Mouse (Mus musculus) MEL (cell line): ENCODE measurements at regions not wholly inside any gene's neighbourhood (a gene's known extent, or its start where the extent isn't known, plus 50 kb on each side); places are given as distances from the start of the nearest gene placed in this dataset.

Experiments
- DNase-seq: peaks from one replicate; pipeline ENCODE4 v3.0.0; 2011; ENCODE audit warnings: low read depth, low spot score
- H3K27ac ChIP-seq: 2 replicates; pipeline ENCODE4 v1.5.1; 2012; ENCODE audit warnings: low read depth, mild to moderate bottlenecking, control low read depth, low read length, moderate library complexity; ENCODE audit not compliant: control insufficient read depth
- H3K27me3 ChIP-seq, 2 experiments: fragments of 150-350 bp in 1 of 2; sonication (generic) in 1 of 2; 2 replicates each; pipeline ENCODE4 v1.6.1; 2012; ENCODE audit warnings: low read length in 2 of 2, mild to moderate bottlenecking in 2 of 2, improper control_type of control experiment in 1 of 2, moderate library complexity in 1 of 2; ENCODE audit not compliant: insufficient read depth in 2 of 2, control insufficient read depth in 1 of 2
- H3K36me3 ChIP-seq, 2 experiments: 2 replicates each; pipeline ENCODE4 v1.6.1; 2012 to 2014; ENCODE audit warnings: low read length in 2 of 2, improper control_type of control experiment in 1 of 2, inconsistent platforms in 1 of 2, mild to moderate bottlenecking in 1 of 2; ENCODE audit not compliant: insufficient read depth in 2 of 2, control insufficient read depth in 1 of 2
- H3K4me1 ChIP-seq, 2 experiments: fragments of 150-350 bp in 1 of 2; sonication (generic) in 1 of 2; 2 replicates each; pipeline ENCODE4 v1.6.1; 2012; ENCODE audit warnings: low read length in 2 of 2, improper control_type of control experiment in 1 of 2, mild to moderate bottlenecking in 1 of 2; ENCODE audit not compliant: insufficient read depth in 2 of 2, control insufficient read depth in 1 of 2
- H3K4me3 ChIP-seq, 2 experiments: fragments of 150-350 bp in 1 of 2; sonication (generic) in 1 of 2; 2 replicates each; pipeline ENCODE4 v1.5.1; 2012; ENCODE audit warnings: low read depth in 2 of 2, low read length in 2 of 2, mild to moderate bottlenecking in 2 of 2, moderate library complexity in 2 of 2, control low read depth in 1 of 2, improper control_type of control experiment in 1 of 2; ENCODE audit not compliant: control insufficient read depth in 1 of 2, insufficient read depth in 1 of 2
- H3K79me2 ChIP-seq: 2 replicates; pipeline ENCODE4 v1.6.1; 2012; ENCODE audit warnings: mild to moderate bottlenecking, low read length, moderate library complexity; ENCODE audit not compliant: control insufficient read depth, poor library complexity, insufficient read depth
- H3K9ac ChIP-seq: 2 replicates; pipeline ENCODE4 v1.6.1; 2012; ENCODE audit warnings: low read depth, mild to moderate bottlenecking, control low read depth, low read length, moderate library complexity; ENCODE audit not compliant: control insufficient read depth, poor library complexity, severe bottlenecking
- H3K9me3 ChIP-seq: fragments of 150-350 bp; sonication (generic); replicated peaks from 2 replicates; pipeline ENCODE4 v1.6.1; 2012; ENCODE audit warnings: mild to moderate bottlenecking, low read length, improper control_type of control experiment, moderate library complexity; ENCODE audit not compliant: insufficient read depth
- BHLHE40 ChIP-seq: IDR thresholded peaks from 2 replicates; pipeline ENCODE4 v1.6.1; 2012; ENCODE audit warnings: low read depth, mild to moderate bottlenecking, inconsistent platforms, low read length, improper control_type of control experiment, borderline replicate concordance
- CHD2 ChIP-seq: IDR thresholded peaks from 2 replicates; pipeline ENCODE4 v1.6.1; 2011; ENCODE audit warnings: low read length, improper control_type of control experiment
- EP300 ChIP-seq, 2 experiments: IDR thresholded peaks; 2 replicates each; pipeline ENCODE4 v1.6.1; 2011; ENCODE audit warnings: improper control_type of control experiment in 2 of 2, low read length in 2 of 2, low read depth in 1 of 2, mild to moderate bottlenecking in 1 of 2
- ETS1 ChIP-seq: IDR thresholded peaks from 2 replicates; pipeline ENCODE4 v1.6.1; 2012; ENCODE audit warnings: low read depth, mild to moderate bottlenecking, inconsistent platforms, low read length, improper control_type of control experiment, moderate library complexity
- GATA1 ChIP-seq: IDR thresholded peaks from 2 replicates; pipeline ENCODE4 v1.6.1; 2011; ENCODE audit warnings: low read depth, low read length, improper control_type of control experiment
- HCFC1 ChIP-seq: IDR thresholded peaks from 2 replicates; pipeline ENCODE4 v1.6.1; 2012; ENCODE audit warnings: low read depth, mild to moderate bottlenecking, inconsistent platforms, low read length, improper control_type of control experiment, moderate library complexity
- KAT2A ChIP-seq: conservative IDR thresholded peaks from 2 replicates; pipeline ENCODE4 v1.6.1; 2012; ENCODE audit warnings: low read depth, low read length, improper control_type of control experiment, inconsistent platforms
- MAX ChIP-seq: IDR thresholded peaks from 2 replicates; pipeline ENCODE4 v1.6.1; 2011; ENCODE audit warnings: low read length, improper control_type of control experiment
- MEF2A ChIP-seq: IDR thresholded peaks from 2 replicates; pipeline ENCODE4 v1.6.1; 2014; ENCODE audit warnings: low read depth, mild to moderate bottlenecking, inconsistent platforms, low read length, improper control_type of control experiment; ENCODE audit not compliant: poor library complexity, insufficient replicate concordance, severe bottlenecking; ENCODE audit errors: extremely low read depth
- MXI1 ChIP-seq: IDR thresholded peaks from 2 replicates; pipeline ENCODE4 v1.6.1; 2011; ENCODE audit warnings: mild to moderate bottlenecking, low read depth, low read length, improper control_type of control experiment
- NELFE ChIP-seq: IDR thresholded peaks from 2 replicates; pipeline ENCODE4 v1.6.1; 2011; ENCODE audit warnings: low read depth, low read length, improper control_type of control experiment
- POLR2A ChIP-seq, 2 experiments: IDR thresholded peaks; 2 replicates each; pipeline ENCODE4 v1.6.1; 2011 to 2012; ENCODE audit warnings: low read length in 2 of 2, mild to moderate bottlenecking in 2 of 2, control low read depth in 1 of 2, improper control_type of control experiment in 1 of 2, low read depth in 1 of 2, moderate library complexity in 1 of 2; ENCODE audit not compliant: control insufficient read depth in 1 of 2, insufficient read depth in 1 of 2, poor library complexity in 1 of 2
- POLR2AphosphoS2 ChIP-seq: IDR thresholded peaks from 2 replicates; pipeline ENCODE4 v1.6.1; 2011; ENCODE audit warnings: low read length, improper control_type of control experiment
- POLR2AphosphoS5 ChIP-seq: IDR thresholded peaks from 2 replicates; pipeline ENCODE4 v1.6.1; 2012; ENCODE audit warnings: low read depth, borderline replicate concordance, mild to moderate bottlenecking, inconsistent platforms, low read length, moderate library complexity, mixed read lengths
- RCOR1 ChIP-seq: IDR thresholded peaks from 2 replicates; pipeline ENCODE4 v1.6.1; 2012; ENCODE audit warnings: low read depth, mild to moderate bottlenecking, inconsistent platforms, low read length, improper control_type of control experiment
- SIN3A ChIP-seq: IDR thresholded peaks from 2 replicates; pipeline ENCODE4 v1.6.1; 2012; ENCODE audit warnings: low read length, improper control_type of control experiment, inconsistent platforms
- SMC3 ChIP-seq: IDR thresholded peaks from 2 replicates; pipeline ENCODE4 v1.6.1; 2011; ENCODE audit warnings: low read depth, low read length, improper control_type of control experiment
- TCF12 ChIP-seq: IDR thresholded peaks from 2 replicates; pipeline ENCODE4 v1.6.1; 2014; ENCODE audit warnings: low read depth, mild to moderate bottlenecking, inconsistent platforms, low read length, improper control_type of control experiment, moderate library complexity
- USF2 ChIP-seq, 2 experiments: IDR thresholded peaks; 2 replicates each; pipeline ENCODE4 v1.6.1; 2011 to 2012; ENCODE audit warnings: improper control_type of control experiment in 2 of 2, low read length in 2 of 2, borderline replicate concordance in 1 of 2, inconsistent platforms in 1 of 2, low read depth in 1 of 2, mild to moderate bottlenecking in 1 of 2; ENCODE audit not compliant: insufficient read depth in 1 of 2
- ZC3H11A ChIP-seq: IDR thresholded peaks from 2 replicates; pipeline ENCODE4 v1.6.1; 2012; ENCODE audit warnings: low read depth, mild to moderate bottlenecking, inconsistent platforms, low read length, improper control_type of control experiment
- ZMIZ1 ChIP-seq: IDR thresholded peaks from 2 replicates; pipeline ENCODE4 v1.6.1; 2012; ENCODE audit warnings: low read depth, mild to moderate bottlenecking, inconsistent platforms, low read length, improper control_type of control experiment, moderate library complexity
- ZNF384 ChIP-seq: IDR thresholded peaks from 2 replicates; pipeline ENCODE4 v1.6.1; 2012; ENCODE audit warnings: low read depth, mild to moderate bottlenecking, inconsistent platforms, low read length, improper control_type of control experiment

GRCm38 (mm10) chr3:130902376-130902775, 172.2 kb upstream of the Rpl34 start:
- no peaks in the 10 kb centered on the region for H3K79me2 ChIP-seq
- TF ChIP-seq KAT2A (no peak), POLR2A (IDR thresholded peaks at IDR 0.05; ENCODE audit: control insufficient read depth in 1 of 2, insufficient read depth in 1 of 2, low read depth in 1 of 2, low read length in 2 of 2, poor library complexity in 1 of 2) (no peak), CHD2 (no peak), ETS1 (no peak), ZMIZ1 (no peak), TCF12 (no peak), SMC3 (no peak), BHLHE40 (no peak), MAX (no peak), POLR2AphosphoS2 (no peak), SIN3A (no peak), EP300 (IDR thresholded peaks at IDR 0.05; ENCODE audit: low read depth in 1 of 2, low read length in 2 of 2) (no peak), RCOR1 (no peak), POLR2AphosphoS5 (no peak), NELFE (no peak), GATA1 (no peak)

GRCm38 (mm10) chr3:130901343-130901742, 171.1 kb upstream of the Rpl34 start:
- TF ChIP-seq CHD2, result no peak
- no peak for TF ChIP-seq BHLHE40
- no peak for TF ChIP-seq MXI1
- TF ChIP-seq MEF2A, result no peak
- no peak for TF ChIP-seq ZMIZ1
- TF ChIP-seq NELFE, result no peak
- TF ChIP-seq POLR2A (IDR thresholded peaks at IDR 0.05; ENCODE audit: control insufficient read depth in 1 of 2, insufficient read depth in 1 of 2, low read depth in 1 of 2, low read length in 2 of 2, poor library complexity in 1 of 2), result no peak
- TF ChIP-seq HCFC1, result no peak
- TF ChIP-seq ETS1, result no peak
- no peak for TF ChIP-seq POLR2AphosphoS5
- no peak for TF ChIP-seq ZNF384
- no peak for TF ChIP-seq ZC3H11A
- no peak for TF ChIP-seq SIN3A
- no peak for TF ChIP-seq USF2 (IDR thresholded peaks at IDR 0.05; ENCODE audit: borderline replicate concordance in 1 of 2, insufficient read depth in 1 of 2, low read depth in 1 of 2, low read length in 2 of 2)
- TF ChIP-seq TCF12, result no peak
- TF ChIP-seq, all 39 proteins: peak for 0
- no peaks in the 10 kb centered on the region for H3K4me1 ChIP-seq
- H3K79me2 ChIP-seq, result no peaks in the 10 kb centered on the region
- H3K4me3 ChIP-seq, result no peak overlapping the region
- no peaks in the 10 kb centered on the region for H3K27me3 ChIP-seq
- no peaks in the 10 kb centered on the region for H3K36me3 ChIP-seq
- no peak overlapping the region for H3K27ac ChIP-seq
- no peak for DNase-seq
- no peak overlapping the region for H3K9ac ChIP-seq
- H3K9me3 ChIP-seq, result no peaks in the 10 kb centered on the region

More at GRCm38 (mm10) chr3:130902376-130902775, 172.2 kb upstream of the Rpl34 start:
- Histone ChIP-seq H3K4me3 (no peak overlapping the region), H3K9ac (no peak overlapping the region), H3K27ac (no peak overlapping the region), H3K4me1 (no peaks in the 10 kb centered on the region), H3K36me3 (no peaks in the 10 kb centered on the region), H3K27me3 (no peaks in the 10 kb centered on the region), H3K9me3 (no peaks in the 10 kb centered on the region)
- DNase-seq, result no peak
